Mouse (Mus musculus): ENCODE data around the gene Cd200r3. TPM values are rescaled to one million over a fixed set of nuclear protein-coding genes. Genes with fewer than 3 reads are reported as not detected.

Cd200r3 gene
- 0.42 TPM in 1 of 2 replicates, not detected in the other for polyA plus RNA-seq (2014; fragmentation: Nextera tagmentation; extraction: Ambion mirVana)

DNA sequence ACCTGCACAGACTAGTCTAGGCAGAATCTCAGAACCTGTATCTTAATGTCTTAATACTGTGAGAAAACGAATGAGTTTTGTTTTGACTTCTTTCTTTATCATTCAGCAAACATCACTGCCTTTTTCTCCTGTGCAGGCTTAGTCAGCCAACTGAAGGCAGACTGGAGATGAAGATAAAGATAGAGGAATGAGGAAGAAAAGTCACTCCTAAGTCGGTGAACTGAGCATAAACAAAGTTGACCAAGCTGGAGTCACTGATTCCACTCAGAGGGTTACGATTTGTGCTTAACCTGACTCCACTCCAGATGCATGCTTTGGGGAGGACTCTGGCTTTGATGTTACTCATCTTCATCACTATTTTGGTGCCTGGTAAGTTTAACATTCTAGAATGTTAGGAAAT, at the start of gene Cd200r3:
TSS of gene Cd200r3 (plus strand) at position 211 of the 400 bp plus-strand sequence.
- 68% methylated on average over 3 of the region's 3 CpGs for WGBS
- no peak for DNase-seq (ENCODE audit: low spot score)
- no peaks in the 10 kb centered on the region for H3K9me3 ChIP-seq (ENCODE audit: control insufficient read depth, low read length)
- no peaks in the 10 kb centered on the region for H3K36me3 ChIP-seq (ENCODE audit: control insufficient read depth, insufficient read depth, low read length)
- no peaks in the 10 kb centered on the region for H3K4me1 ChIP-seq (replicated peaks; ENCODE audit: control insufficient read depth, insufficient read depth, low read length)
- no peak for ATAC-seq (replicated peaks; ENCODE audit: low FRiP score, low TSS enrichment, low read depth)
- no peak within 1 kb of the TSS for H3K27ac ChIP-seq (ENCODE audit: low read depth)
- H3K9ac ChIP-seq (ENCODE audit: low read length) = no peak within 1 kb of the TSS
- H3K4me3 ChIP-seq (ENCODE audit: low read depth, low read length) = no peak within 1 kb of the TSS
- H3K27me3 ChIP-seq (replicated peaks; ENCODE audit: control insufficient read depth, insufficient read depth, low read length) = no peaks in the 10 kb centered on the region
- H3K4me2 ChIP-seq (ENCODE audit: low read length) = no peak within 1 kb of the TSS

DNA sequence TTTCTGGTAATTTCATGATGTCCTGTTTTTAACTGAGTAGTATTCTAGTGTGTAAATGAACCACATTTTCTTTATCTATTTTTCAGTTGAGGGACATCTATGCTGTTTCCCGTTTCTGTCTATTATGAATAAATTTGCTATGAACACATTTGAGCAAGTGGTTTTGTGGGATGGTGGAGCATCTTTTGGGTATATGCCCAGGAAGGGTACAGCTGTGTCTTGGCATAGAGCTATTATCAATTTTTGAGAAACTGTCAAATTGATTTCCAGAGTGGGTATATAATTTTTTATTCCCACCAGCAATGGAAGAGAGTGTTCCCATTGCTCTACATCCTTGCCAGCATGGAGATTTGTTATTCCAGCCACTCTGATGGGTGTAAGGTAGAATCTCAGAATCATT, 11.5 kb upstream of the Cd200r3 start:
- DNase-seq (ENCODE audit: low spot score) (no peak), ATAC-seq (replicated peaks; ENCODE audit: low FRiP score, low TSS enrichment, low read depth) (no peak)
- Histone ChIP-seq H3K36me3 (ENCODE audit: control insufficient read depth, insufficient read depth, low read length) (no peaks in the 10 kb centered on the region), H3K27ac (ENCODE audit: low read depth) (no peak overlapping the region), H3K4me2 (ENCODE audit: low read length) (no peak overlapping the region), H3K27me3 (replicated peaks; ENCODE audit: control insufficient read depth, insufficient read depth, low read length) (no peaks in the 10 kb centered on the region), H3K9ac (ENCODE audit: low read length) (no peak overlapping the region), H3K4me3 (ENCODE audit: low read depth, low read length) (no peak overlapping the region), H3K9me3 (ENCODE audit: control insufficient read depth, low read length) (no peaks in the 10 kb centered on the region), H3K4me1 (replicated peaks; ENCODE audit: control insufficient read depth, insufficient read depth, low read length) (no peaks in the 10 kb centered on the region)
- 91% methylated on average over 1 of the region's 1 CpGs for WGBS

- Histone ChIP-seq H3K4me2 (ENCODE audit: low read length) (no peak overlapping the region), H3K36me3 (ENCODE audit: control insufficient read depth, insufficient read depth, low read length) (no peaks in the 10 kb centered on the region), H3K27me3 (replicated peaks; ENCODE audit: control insufficient read depth, insufficient read depth, low read length) (no peaks in the 10 kb centered on the region), H3K9me3 (ENCODE audit: control insufficient read depth, low read length) (no peaks in the 10 kb centered on the region), H3K27ac (ENCODE audit: low read depth) (no peak overlapping the region), H3K9ac (ENCODE audit: low read length) (no peak overlapping the region), H3K4me1 (replicated peaks; ENCODE audit: control insufficient read depth, insufficient read depth, low read length) (no peaks in the 10 kb centered on the region), H3K4me3 (ENCODE audit: low read depth, low read length) (no peak overlapping the region)
- WGBS = 73% methylated on average over 4 of the region's 4 CpGs
- DNase-seq (ENCODE audit: low spot score) (no peak), ATAC-seq (replicated peaks; ENCODE audit: low FRiP score, low TSS enrichment, low read depth) (no peak)
Observed at GRCm38 (mm10) chr16:44951360-44952114, 8.1 kb downstream of the Cd200r3 start.

- no peaks in the 10 kb centered on the region for H3K27me3 ChIP-seq (replicated peaks; ENCODE audit: control insufficient read depth, insufficient read depth, low read length)
- no peak overlapping the region for H3K4me2 ChIP-seq (ENCODE audit: low read length)
- 87% methylated on average over 2 of the region's 2 CpGs for WGBS
- no peak overlapping the region for H3K27ac ChIP-seq (ENCODE audit: low read depth)
- 0 out of 2 replicates have a peak, but pooled peaks cover 5% of the 10 kb centered on the region for H3K4me1 ChIP-seq (replicated peaks; ENCODE audit: control insufficient read depth, insufficient read depth, low read length)
- DNase-seq (ENCODE audit: low spot score) (no peak), ATAC-seq (replicated peaks; ENCODE audit: low FRiP score, low TSS enrichment, low read depth) (no peak)
- H3K9ac ChIP-seq (ENCODE audit: low read length) = no peak overlapping the region
- H3K36me3 ChIP-seq (ENCODE audit: control insufficient read depth, insufficient read depth, low read length) = no peaks in the 10 kb centered on the region
- H3K9me3 ChIP-seq (ENCODE audit: control insufficient read depth, low read length) = no peaks in the 10 kb centered on the region
- H3K4me3 ChIP-seq (ENCODE audit: low read depth, low read length) = no peak overlapping the region
Observed at GRCm38 (mm10) chr16:44962296-44962695, 18.8 kb downstream of the Cd200r3 start.

- Histone ChIP-seq H3K4me2 (ENCODE audit: low read length) (no peak overlapping the region), H3K4me1 (replicated peaks; ENCODE audit: control insufficient read depth, insufficient read depth, low read length) (0 out of 2 replicates have a peak, but pooled peaks cover 5% of the 10 kb centered on the region), H3K4me3 (ENCODE audit: low read depth, low read length) (no peak overlapping the region), H3K36me3 (ENCODE audit: control insufficient read depth, insufficient read depth, low read length) (no peaks in the 10 kb centered on the region), H3K27ac (ENCODE audit: low read depth) (no peak overlapping the region), H3K9me3 (ENCODE audit: control insufficient read depth, low read length) (no peaks in the 10 kb centered on the region), H3K27me3 (replicated peaks; ENCODE audit: control insufficient read depth, insufficient read depth, low read length) (no peaks in the 10 kb centered on the region), H3K9ac (ENCODE audit: low read length) (no peak overlapping the region)
- no peak for ATAC-seq (replicated peaks; ENCODE audit: low FRiP score, low TSS enrichment, low read depth)
- 71% methylated on average over 2 of the region's 2 CpGs for WGBS
- no peak for DNase-seq (ENCODE audit: low spot score)
Observed at GRCm38 (mm10) chr16:44962777-44963176, 19.3 kb downstream of the Cd200r3 start.

- H3K9me3 ChIP-seq (ENCODE audit: control insufficient read depth, low read length) = no peaks in the 10 kb centered on the region
- H3K9ac ChIP-seq (ENCODE audit: low read length) = no peak overlapping the region
- WGBS = 77% methylated on average over 6 of the region's 6 CpGs
- no peak for DNase-seq (ENCODE audit: low spot score)
- H3K4me2 ChIP-seq (ENCODE audit: low read length) = no peak overlapping the region
- H3K27me3 ChIP-seq (replicated peaks; ENCODE audit: control insufficient read depth, insufficient read depth, low read length) = no peaks in the 10 kb centered on the region
- no peak overlapping the region for H3K4me3 ChIP-seq (ENCODE audit: low read depth, low read length)
- ATAC-seq (replicated peaks; ENCODE audit: low FRiP score, low TSS enrichment, low read depth) = no peak
- no peaks in the 10 kb centered on the region for H3K36me3 ChIP-seq (ENCODE audit: control insufficient read depth, insufficient read depth, low read length)
- 0 out of 2 replicates have a peak, but pooled peaks cover 5% of the 10 kb centered on the region for H3K4me1 ChIP-seq (replicated peaks; ENCODE audit: control insufficient read depth, insufficient read depth, low read length)
- no peak overlapping the region for H3K27ac ChIP-seq (ENCODE audit: low read depth)
Observed at GRCm38 (mm10) chr16:44964526-44965374, 21.3 kb downstream of the Cd200r3 start.

- no peak overlapping the region for H3K27ac ChIP-seq (ENCODE audit: low read depth)
- no peak overlapping the region for H3K4me3 ChIP-seq (ENCODE audit: low read depth, low read length)
- H3K9me3 ChIP-seq (ENCODE audit: control insufficient read depth, low read length) = no peaks in the 10 kb centered on the region
- no peak for ATAC-seq (replicated peaks; ENCODE audit: low FRiP score, low TSS enrichment, low read depth)
- DNase-seq (ENCODE audit: low spot score) = no peak
- H3K4me2 ChIP-seq (ENCODE audit: low read length) = no peak overlapping the region
- H3K36me3 ChIP-seq (ENCODE audit: control insufficient read depth, insufficient read depth, low read length) = no peaks in the 10 kb centered on the region
- no peak overlapping the region for H3K9ac ChIP-seq (ENCODE audit: low read length)
- 0 out of 2 replicates have a peak, but pooled peaks cover 5% of the 10 kb centered on the region for H3K4me1 ChIP-seq (replicated peaks; ENCODE audit: control insufficient read depth, insufficient read depth, low read length)
- WGBS = 83% methylated on average over 8 of the region's 8 CpGs
- H3K27me3 ChIP-seq (replicated peaks; ENCODE audit: control insufficient read depth, insufficient read depth, low read length) = no peaks in the 10 kb centered on the region
Observed at GRCm38 (mm10) chr16:44965428-44965827, 21.9 kb downstream of the Cd200r3 start.

- H3K9ac ChIP-seq (ENCODE audit: low read length) = no peak overlapping the region
- H3K4me3 ChIP-seq (ENCODE audit: low read depth, low read length) = no peak overlapping the region
- no peak overlapping the region for H3K27ac ChIP-seq (ENCODE audit: low read depth)
- 41% methylated on average over 3 of the region's 3 CpGs for WGBS
- H3K36me3 ChIP-seq (ENCODE audit: control insufficient read depth, insufficient read depth, low read length) = no peaks in the 10 kb centered on the region
- no peak for DNase-seq (ENCODE audit: low spot score)
- 0 out of 2 replicates have a peak, but pooled peaks cover 5% of the 10 kb centered on the region for H3K4me1 ChIP-seq (replicated peaks; ENCODE audit: control insufficient read depth, insufficient read depth, low read length)
- H3K9me3 ChIP-seq (ENCODE audit: control insufficient read depth, low read length) = no peaks in the 10 kb centered on the region
- no peaks in the 10 kb centered on the region for H3K27me3 ChIP-seq (replicated peaks; ENCODE audit: control insufficient read depth, insufficient read depth, low read length)
- no peak for ATAC-seq (replicated peaks; ENCODE audit: low FRiP score, low TSS enrichment, low read depth)
- no peak overlapping the region for H3K4me2 ChIP-seq (ENCODE audit: low read length)
Observed at GRCm38 (mm10) chr16:44965890-44966289, 22.4 kb downstream of the Cd200r3 start.

Measured in intestine, embryonic 14.5 days (tissue).